Mouse (Mus musculus) midbrain, embryonic 10.5 days (tissue): ENCODE results near the gene Clec2l. TPM values are rescaled to one million over a fixed set of nuclear protein-coding genes. Genes with fewer than 3 reads are reported as not detected.
A peak's percentile ranks its signal among the peaks of the same experiment; 100 is the strongest.
"Not testable (repeated sequence)": the region's sequence is repeated elsewhere in the genome, so short reads cannot be mapped to it uniquely, and the experiment has no call there.

Experiments
- DNase-seq: peaks from one replicate; pipeline ENCODE4 v3.0.0-alpha.2; 2017; ENCODE audit warnings: low spot score
- H3K27ac ChIP-seq: fragments of 300-500 bp; sonication (generic); replicated peaks from 2 replicates; pipeline ENCODE4 v1.5.1; 2016; ENCODE audit warnings: mild to moderate bottlenecking
- H3K27me3 ChIP-seq: fragments of 300-500 bp; sonication (generic); 2 replicates; pipeline ENCODE4 v1.6.1; 2016; ENCODE audit warnings: low read depth, mild to moderate bottlenecking; ENCODE audit not compliant: poor library complexity, severe bottlenecking
- H3K36me3 ChIP-seq: fragments of 300-500 bp; sonication (generic); 2 replicates; pipeline ENCODE4 v1.6.1; 2016; ENCODE audit warnings: mild to moderate bottlenecking, moderate library complexity
- H3K4me1 ChIP-seq: fragments of 300-500 bp; sonication (generic); 2 replicates; pipeline ENCODE4 v1.6.1; 2016
- H3K4me3 ChIP-seq: fragments of 300-500 bp; sonication (generic); 2 replicates; pipeline ENCODE4 v1.5.1; 2016; ENCODE audit warnings: mild to moderate bottlenecking, moderate library complexity
- H3K9me3 ChIP-seq: fragments of 300-500 bp; sonication (generic); replicated peaks from 2 replicates; pipeline ENCODE4 v1.6.1; 2016; ENCODE audit warnings: mild to moderate bottlenecking
- WGBS: fragments of 180-500 bp; shearing (Covaris S2); methylation state at CpG from one replicate; pipeline ENCODE4 v1.1.7; 2016; 5-methylcytosine and 5-hydroxymethylcytosine counted together
- polyA plus RNA-seq: library from polyadenylated mRNA; unstranded; fragments of >200 nt; fragmentation: Nextera tagmentation; extraction: Ambion mirVana; gene quantifications from 2 replicates; pipeline ENCODE4 v1.2.1, GENCODE M21; 2016

Gene Clec2l
- polyA plus RNA-seq, 1 experiment from 2014 or later = 1.3 TPM

- 83% methylated on average over 11 of the region's 11 CpGs for WGBS
- H3K4me3 ChIP-seq = no peak overlapping the region
- H3K4me1 ChIP-seq = peaks cover 19% of the 10 kb centered on the region
- no peaks in the 10 kb centered on the region for H3K36me3 ChIP-seq
- no peak for DNase-seq
- H3K27me3 ChIP-seq = peaks cover 72% of the 10 kb centered on the region
- no peaks in the 10 kb centered on the region for H3K9me3 ChIP-seq
- no peak overlapping the region for H3K27ac ChIP-seq
Observed at GRCm38 (mm10) chr6:38640401-38640800, 22.5 kb upstream of the Clec2l start.

- no peak overlapping the region for H3K4me3 ChIP-seq
- H3K4me1 ChIP-seq = peaks cover 13% of the 10 kb centered on the region
- no peaks in the 10 kb centered on the region for H3K9me3 ChIP-seq
- DNase-seq = no peak
- 75% methylated on average over 5 of the region's 5 CpGs for WGBS
- H3K36me3 ChIP-seq = no peaks in the 10 kb centered on the region
- H3K27ac ChIP-seq = no peak overlapping the region
- peaks cover 63% of the 10 kb centered on the region for H3K27me3 ChIP-seq
Observed at GRCm38 (mm10) chr6:38641228-38641627, 21.6 kb upstream of the Clec2l start.

DNA sequence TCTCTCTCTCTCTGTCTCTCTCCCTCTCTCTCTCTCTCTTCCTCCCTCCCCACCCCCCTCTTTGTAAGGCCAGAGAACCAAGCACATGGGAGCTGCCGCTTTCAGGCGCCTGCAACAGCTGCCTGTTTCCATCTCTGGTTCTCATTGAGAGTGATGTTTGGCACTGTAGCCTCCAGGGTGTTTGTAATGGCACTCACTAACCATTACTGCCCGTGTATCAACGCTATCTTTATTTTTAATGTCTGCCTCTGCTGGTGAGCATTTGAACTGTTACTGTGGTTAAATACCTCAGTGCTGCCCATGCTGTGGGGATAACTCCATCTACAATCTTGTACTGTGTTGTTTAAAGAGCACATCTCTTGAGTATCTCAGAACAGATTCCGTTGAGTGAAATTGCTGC is 21.2 kb upstream of the Clec2l start:
- 60% methylated on average over 5 of the region's 5 CpGs for WGBS
- Histone ChIP-seq H3K36me3 (no peaks in the 10 kb centered on the region), H3K9me3 (no peaks in the 10 kb centered on the region), H3K27me3 (peaks cover 59% of the 10 kb centered on the region), H3K4me1 (peaks cover 9% of the 10 kb centered on the region), H3K27ac (no peak overlapping the region), H3K4me3 (no peak overlapping the region)
- no peak for DNase-seq

GRCm38 (mm10) chr6:38642593-38642992 is 20.3 kb upstream of the Clec2l start:
- Histone ChIP-seq H3K4me3 (no peak overlapping the region), H3K4me1 (no peaks in the 10 kb centered on the region), H3K36me3 (no peaks in the 10 kb centered on the region), H3K27ac (no peak overlapping the region), H3K27me3 (peaks cover 50% of the 10 kb centered on the region), H3K9me3 (no peaks in the 10 kb centered on the region)
- 83% methylated on average over 5 of the region's 5 CpGs for WGBS
- DNase-seq = no peak

DNA sequence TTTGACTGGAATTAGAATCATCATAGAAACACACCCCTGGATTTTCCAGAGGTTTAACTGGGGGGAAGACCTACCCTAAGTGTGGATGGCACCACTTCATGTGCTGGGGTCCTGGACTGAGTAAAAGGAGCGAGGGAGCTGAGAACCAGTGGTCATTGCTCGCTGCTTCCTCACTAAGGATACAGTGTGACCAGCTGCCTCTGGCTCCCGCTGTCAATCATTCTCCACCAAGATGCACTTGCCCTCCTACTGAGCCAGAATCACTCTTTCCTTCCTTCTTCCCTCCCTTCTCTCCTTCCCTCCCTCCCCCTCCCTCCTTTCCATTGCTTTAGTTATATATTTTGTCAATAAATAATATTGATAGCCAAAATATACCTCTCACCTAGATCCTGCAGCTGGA is 19.8 kb upstream of the Clec2l start:
- no peaks in the 10 kb centered on the region for H3K9me3 ChIP-seq
- 80% methylated on average over 3 of the region's 3 CpGs for WGBS
- no peak overlapping the region for H3K4me3 ChIP-seq
- H3K27me3 ChIP-seq = peaks cover 45% of the 10 kb centered on the region
- no peaks in the 10 kb centered on the region for H3K4me1 ChIP-seq
- no peaks in the 10 kb centered on the region for H3K36me3 ChIP-seq
- DNase-seq = no peak
- no peak overlapping the region for H3K27ac ChIP-seq

DNA sequence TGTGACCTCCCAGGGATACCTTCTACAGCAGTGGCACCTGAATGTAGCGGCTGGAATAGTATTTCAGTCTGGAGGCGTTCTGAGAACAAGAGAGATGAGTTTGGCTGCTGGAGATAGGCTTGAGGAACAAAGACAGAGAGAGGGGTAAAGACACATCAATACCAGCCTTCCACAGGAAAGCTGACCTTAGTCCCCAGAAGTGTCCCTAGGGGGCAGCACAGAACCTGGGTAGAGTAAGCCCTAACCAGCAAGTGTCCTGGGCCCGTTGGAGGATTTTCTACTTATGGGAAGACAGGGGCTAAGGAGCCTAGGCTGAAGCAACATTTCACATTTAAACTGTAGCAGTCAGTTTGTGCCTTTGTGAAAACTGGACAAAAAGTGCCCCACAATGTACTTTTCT is 13.3 kb upstream of the Clec2l start:
- H3K27ac ChIP-seq = no peak overlapping the region
- 75% methylated on average over 3 of the region's 3 CpGs for WGBS
- H3K4me3 ChIP-seq = no peak overlapping the region
- H3K27me3 ChIP-seq = no peaks in the 10 kb centered on the region
- no peak for DNase-seq
- no peaks in the 10 kb centered on the region for H3K9me3 ChIP-seq
- H3K36me3 ChIP-seq = no peaks in the 10 kb centered on the region
- H3K4me1 ChIP-seq = no peaks in the 10 kb centered on the region

GRCm38 (mm10) chr6:38650263-38650937 is 12.5 kb upstream of the Clec2l start:
- Histone ChIP-seq H3K36me3 (no peaks in the 10 kb centered on the region), H3K4me3 (no peak overlapping the region), H3K4me1 (no peaks in the 10 kb centered on the region), H3K9me3 (no peaks in the 10 kb centered on the region), H3K27me3 (no peaks in the 10 kb centered on the region), H3K27ac (no peak overlapping the region)
- 42% methylated on average over 14 of the region's 14 CpGs for WGBS
- peak; percentile 64 for DNase-seq

DNA sequence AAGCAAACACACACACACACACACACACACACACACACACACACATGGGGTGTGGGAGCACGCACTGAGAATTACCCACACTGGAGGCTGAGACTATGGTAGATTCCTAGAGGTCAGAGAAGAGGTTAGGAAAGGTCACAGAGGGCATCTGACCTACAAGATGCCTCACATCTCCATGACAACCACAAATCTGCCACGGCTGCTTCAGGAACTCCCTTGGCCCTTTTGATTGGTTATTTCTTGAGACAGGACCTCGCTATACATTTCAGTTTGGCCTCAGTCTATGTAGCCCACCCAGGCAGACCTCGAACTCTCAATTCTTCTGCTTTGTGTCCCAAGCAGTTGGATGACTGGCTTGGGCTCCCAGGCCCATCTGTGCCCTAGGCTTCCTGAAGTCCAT is 1.2 kb upstream of the Clec2l start:
- peaks cover 39% of the 10 kb centered on the region for H3K4me1 ChIP-seq
- no peak overlapping the region for H3K27ac ChIP-seq
- WGBS = 9% methylated on average over 4 of the region's 4 CpGs
- H3K27me3 ChIP-seq = peaks cover 99% of the 10 kb centered on the region
- H3K9me3 ChIP-seq = no peaks in the 10 kb centered on the region
- DNase-seq = peak; percentile 69
- no peak overlapping the region for H3K4me3 ChIP-seq
- no peaks in the 10 kb centered on the region for H3K36me3 ChIP-seq

- DNase-seq = no peak
- H3K4me3 ChIP-seq = no peak overlapping the region
- WGBS = 68% methylated on average over 6 of the region's 6 CpGs
- no peak overlapping the region for H3K27ac ChIP-seq
- no peaks in the 10 kb centered on the region for H3K36me3 ChIP-seq
- peaks cover 27% of the 10 kb centered on the region for H3K27me3 ChIP-seq
- H3K4me1 ChIP-seq = peaks cover 5% of the 10 kb centered on the region; the same call in 1 of the 2 replicates
- H3K9me3 ChIP-seq = no peaks in the 10 kb centered on the region
Observed at GRCm38 (mm10) chr6:38669580-38669979, 6.7 kb downstream of the Clec2l start.

GRCm38 (mm10) chr6:38670488-38670887 is 7.6 kb downstream of the Clec2l start:
- not testable (repeated sequence) for H3K27ac ChIP-seq, H3K4me1 ChIP-seq, H3K36me3 ChIP-seq, H3K9me3 ChIP-seq, H3K4me3 ChIP-seq, DNase-seq
- WGBS = 68% methylated on average over 1 of the region's 1 CpGs
- H3K27me3 ChIP-seq = peaks cover 17% of the 10 kb centered on the region

GRCm38 (mm10) chr6:38671270-38671669 is 8.4 kb downstream of the Clec2l start:
- DNase-seq = no peak
- Histone ChIP-seq H3K4me3 (no peak overlapping the region), H3K36me3 (no peaks in the 10 kb centered on the region), H3K27me3 (peaks cover 10% of the 10 kb centered on the region), H3K4me1 (peaks cover 5% of the 10 kb centered on the region; the same call in 1 of the 2 replicates), H3K27ac (no peak overlapping the region), H3K9me3 (no peaks in the 10 kb centered on the region)
- 83% methylated on average over 7 of the region's 7 CpGs for WGBS

DNA sequence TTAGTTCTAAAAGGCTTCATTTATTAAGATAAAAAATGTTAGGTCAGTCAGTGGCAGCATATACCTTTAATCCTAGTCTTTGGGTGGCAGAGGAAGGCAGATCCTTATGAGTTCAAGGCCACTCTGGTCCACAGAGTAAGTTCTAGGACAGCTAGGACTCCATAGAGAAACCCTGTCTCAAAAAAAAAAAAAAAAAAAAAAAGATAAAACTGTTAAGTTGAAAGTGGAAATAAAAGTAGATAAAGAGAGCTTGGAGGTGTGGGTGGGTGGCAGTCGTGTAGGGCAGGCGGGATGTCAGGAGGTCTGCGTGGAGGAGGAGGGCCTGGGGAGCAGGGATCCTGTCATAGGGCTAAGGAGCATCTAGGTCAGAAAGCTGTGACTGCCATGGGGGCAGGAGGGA is 9.1 kb downstream of the Clec2l start:
- DNase-seq = no peak
- H3K4me3 ChIP-seq = no peak overlapping the region
- H3K27me3 ChIP-seq = peaks cover 3% of the 10 kb centered on the region
- WGBS = 91% methylated on average over 3 of the region's 3 CpGs
- no peaks in the 10 kb centered on the region for H3K9me3 ChIP-seq
- no peaks in the 10 kb centered on the region for H3K36me3 ChIP-seq
- H3K27ac ChIP-seq = no peak overlapping the region
- H3K4me1 ChIP-seq = peaks cover 5% of the 10 kb centered on the region; the same call in 1 of the 2 replicates

GRCm38 (mm10) chr6:38676217-38676616 is 13.3 kb downstream of the Clec2l start:
- Histone ChIP-seq H3K27me3 (no peaks in the 10 kb centered on the region), H3K9me3 (no peaks in the 10 kb centered on the region), H3K36me3 (no peaks in the 10 kb centered on the region), H3K4me3 (no peak overlapping the region), H3K4me1 (no peaks in the 10 kb centered on the region), H3K27ac (no peak overlapping the region)
- no peak for DNase-seq
- 92% methylated on average over 6 of the region's 6 CpGs for WGBS

DNA sequence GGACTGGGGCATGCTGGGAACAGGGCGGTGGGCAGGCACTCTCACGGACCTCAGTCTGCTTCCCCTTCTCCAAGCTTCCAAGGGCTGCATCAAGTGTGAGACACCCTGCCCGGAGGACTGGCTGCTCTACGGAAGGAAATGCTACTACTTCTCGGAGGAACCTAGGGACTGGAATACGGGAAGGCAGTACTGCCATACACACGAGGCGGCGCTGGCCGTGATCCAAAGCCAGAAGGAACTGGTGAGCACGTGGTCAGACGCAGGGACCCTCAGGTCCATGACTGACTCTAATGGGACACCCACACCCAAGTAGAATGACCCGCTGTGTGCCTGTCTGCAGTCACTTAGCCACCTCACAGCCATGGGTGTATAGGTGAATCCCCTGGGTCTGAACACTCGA is 13.9 kb downstream of the Clec2l start:
- no peak for DNase-seq
- Histone ChIP-seq H3K9me3 (no peaks in the 10 kb centered on the region), H3K4me3 (no peak overlapping the region), H3K27me3 (no peaks in the 10 kb centered on the region), H3K4me1 (no peaks in the 10 kb centered on the region), H3K27ac (no peak overlapping the region), H3K36me3 (no peaks in the 10 kb centered on the region)
- 85% methylated on average over 14 of the region's 14 CpGs for WGBS
